Mouse (Mus musculus) retina, postnatal 7 days (tissue): ENCODE measurements around the gene Rbp1.

ENCODE experiments used
- DNase-seq: peaks from one replicate; pipeline ENCODE4 v3.0.0-alpha.2; 2012; ENCODE audit warnings: low read depth, low spot score

Gene Rbp1

GRCm38 (mm10) chr9:98422656-98423055 is at the start of gene Rbp1:
Gene Rbp1, plus strand, starts transcription at chr9:98422961.
- no peak for DNase-seq

- no peak for DNase-seq
Measured at GRCm38 (mm10) chr9:98373358-98373757, 49.4 kb upstream of the Rbp1 start.

- no peak for DNase-seq
Measured at GRCm38 (mm10) chr9:98374897-98375296, 47.9 kb upstream of the Rbp1 start.

GRCm38 (mm10) chr9:98375329-98376170 is 47.2 kb upstream of the Rbp1 start:
- no peak for DNase-seq

DNA sequence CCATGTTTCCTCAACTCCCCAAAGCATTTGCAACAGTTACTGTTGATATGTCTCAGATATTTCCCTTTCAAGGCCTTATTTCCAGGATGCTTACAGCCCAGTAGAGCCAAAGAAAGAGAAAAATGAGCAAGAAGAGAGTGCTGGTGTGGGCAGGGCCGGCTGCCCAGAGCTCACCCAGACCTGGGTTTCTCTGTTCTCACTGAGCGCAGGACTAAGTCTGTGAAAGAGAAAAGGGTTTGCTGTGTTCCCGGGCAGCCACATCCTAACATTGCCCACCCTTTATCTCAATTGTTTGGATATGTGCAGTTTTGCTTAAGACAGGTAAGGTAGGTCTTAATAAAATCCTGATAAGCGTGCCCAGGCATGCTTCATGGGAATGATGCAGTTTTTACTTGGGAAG is 43.0 kb upstream of the Rbp1 start:
- no peak for DNase-seq

DNA sequence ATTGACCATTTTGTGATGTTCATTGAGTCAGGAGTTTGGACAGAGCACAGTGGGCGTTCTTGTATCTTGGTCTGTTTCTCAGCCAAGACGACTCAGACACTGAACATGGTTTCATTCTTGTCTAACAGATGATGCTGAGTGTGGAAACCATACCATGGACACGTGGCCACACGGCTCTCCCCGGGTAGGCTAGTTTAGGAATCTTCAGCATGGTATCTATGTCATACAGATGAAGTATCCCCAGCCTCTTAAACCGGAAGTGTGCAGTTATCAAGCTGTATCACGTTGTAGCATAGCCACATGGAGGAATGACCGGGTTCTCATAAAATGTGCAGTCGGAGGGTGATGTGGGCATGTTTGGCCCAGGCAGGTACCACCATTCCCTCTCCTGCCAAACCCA is 42.2 kb upstream of the Rbp1 start:
- no peak for DNase-seq

DNA sequence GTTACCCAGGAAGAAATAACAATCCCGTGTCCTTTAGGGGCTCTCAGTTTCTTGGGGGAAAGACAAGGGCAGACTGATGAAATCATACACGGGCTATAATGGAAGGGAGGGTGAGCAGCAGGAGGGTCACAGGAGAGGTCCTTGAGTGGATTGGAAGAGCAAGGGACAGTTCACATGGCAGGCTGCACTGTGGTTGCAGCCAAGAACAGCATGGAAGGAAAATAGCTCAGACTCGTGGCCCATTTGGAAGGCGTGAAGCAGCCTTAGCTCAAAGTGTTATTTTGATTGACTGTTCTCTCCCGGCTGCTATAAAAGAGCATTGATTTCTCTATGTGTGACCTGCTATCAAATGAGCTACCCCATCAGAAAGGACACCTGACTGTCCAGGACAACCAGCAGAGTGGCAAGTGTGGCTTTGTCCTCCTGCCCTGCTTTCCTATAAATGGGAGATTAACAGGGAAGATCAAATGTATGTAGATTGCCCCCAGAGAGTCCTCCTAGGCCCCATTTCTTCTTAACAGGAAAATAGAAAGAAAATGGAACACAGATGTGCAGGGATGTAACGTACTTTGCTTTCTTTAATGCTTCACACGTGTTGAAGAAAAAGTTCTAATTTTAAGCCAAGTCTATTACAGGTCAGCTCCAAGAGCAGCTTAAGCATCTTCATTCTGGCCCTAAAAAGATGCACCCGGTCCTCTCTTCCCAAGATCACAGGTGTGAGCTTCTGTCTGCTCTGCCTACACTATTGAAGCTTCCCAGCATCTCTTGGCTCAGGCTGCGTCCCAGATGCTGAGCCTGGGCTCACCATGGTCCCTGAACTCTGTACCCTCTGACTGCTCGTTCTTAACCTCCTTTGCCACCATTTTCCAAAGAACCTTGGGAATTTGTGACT is 34.8 kb upstream of the Rbp1 start:
- DNase-seq, result no peak

DNA sequence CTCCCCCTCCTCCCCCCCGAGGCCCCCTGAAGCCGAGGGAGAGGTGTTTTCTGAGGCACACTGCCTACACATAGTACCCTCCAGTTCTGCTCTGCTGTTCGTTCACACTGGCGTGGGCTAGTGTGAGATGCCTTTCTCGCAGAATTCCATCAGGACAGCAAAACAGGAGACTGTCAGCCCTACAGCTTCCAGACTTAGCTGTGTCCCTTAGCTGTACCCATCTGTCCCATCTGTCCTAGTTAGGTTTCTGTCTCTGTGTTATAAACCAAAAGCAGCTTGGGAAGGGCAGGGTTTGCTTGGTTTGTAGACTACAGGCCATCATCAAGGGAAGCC is 34.2 kb upstream of the Rbp1 start:
- DNase-seq, result no peak

DNA sequence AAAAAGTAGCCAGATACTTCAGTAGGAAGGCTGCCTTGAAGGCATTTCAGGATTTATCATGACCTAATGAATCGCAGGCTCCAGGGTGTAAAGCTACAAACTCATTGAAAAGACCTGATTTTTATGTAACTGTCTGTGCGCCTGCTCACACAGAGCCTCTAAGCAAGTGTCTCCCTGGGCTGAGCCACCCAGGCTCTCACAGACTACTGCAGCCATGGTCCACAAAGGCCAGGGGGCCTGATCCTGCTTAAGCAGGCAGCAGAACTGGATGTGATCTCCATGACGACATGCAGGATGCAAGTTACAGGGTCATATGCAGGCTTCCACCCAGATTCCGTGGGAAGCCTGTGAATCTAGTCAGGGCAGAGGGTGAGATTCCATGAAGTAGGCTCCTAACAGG is 29.3 kb upstream of the Rbp1 start:
- DNase-seq, result no peak

DNA sequence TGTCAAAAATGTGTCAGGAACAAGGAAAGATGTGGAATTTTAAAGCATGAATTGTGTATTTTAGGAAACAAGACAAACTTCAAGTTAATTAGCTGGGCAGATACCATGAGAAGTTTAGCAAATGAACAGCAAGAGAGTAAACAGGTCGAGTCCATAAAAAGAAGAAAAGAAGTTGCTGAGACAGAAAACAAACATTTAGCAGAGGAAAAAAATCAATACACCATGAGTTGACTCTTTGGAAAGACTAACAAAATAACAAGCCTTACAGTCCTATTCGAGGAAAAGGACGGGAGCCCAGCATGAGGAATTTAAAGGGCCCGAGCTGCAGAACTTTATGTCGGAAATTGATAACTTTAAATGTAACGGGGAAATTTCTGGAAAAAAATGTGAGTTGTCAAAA is 25.6 kb upstream of the Rbp1 start:
- DNase-seq, result no peak

DNA sequence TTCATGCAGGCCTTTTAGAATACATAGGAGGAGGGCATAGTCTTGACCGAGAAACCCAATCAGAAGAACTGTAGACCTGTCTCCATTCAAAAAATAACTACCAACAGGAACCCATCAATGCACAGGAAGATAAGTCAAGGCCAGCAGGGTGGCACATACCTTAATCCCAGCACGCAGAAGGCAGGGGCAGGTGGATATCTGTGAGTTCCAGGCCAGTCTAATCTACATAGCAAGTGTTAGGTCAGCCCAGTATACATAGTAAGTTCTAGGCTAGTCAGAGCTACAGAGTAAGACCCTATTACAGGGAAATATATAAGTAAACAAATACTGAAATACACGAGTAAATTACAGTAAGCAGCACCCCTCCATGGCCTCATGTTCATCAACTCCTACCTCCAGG is 24.9 kb upstream of the Rbp1 start:
- no peak for DNase-seq

GRCm38 (mm10) chr9:98400185-98400894 is 22.4 kb upstream of the Rbp1 start:
- DNase-seq, result no peak

DNA sequence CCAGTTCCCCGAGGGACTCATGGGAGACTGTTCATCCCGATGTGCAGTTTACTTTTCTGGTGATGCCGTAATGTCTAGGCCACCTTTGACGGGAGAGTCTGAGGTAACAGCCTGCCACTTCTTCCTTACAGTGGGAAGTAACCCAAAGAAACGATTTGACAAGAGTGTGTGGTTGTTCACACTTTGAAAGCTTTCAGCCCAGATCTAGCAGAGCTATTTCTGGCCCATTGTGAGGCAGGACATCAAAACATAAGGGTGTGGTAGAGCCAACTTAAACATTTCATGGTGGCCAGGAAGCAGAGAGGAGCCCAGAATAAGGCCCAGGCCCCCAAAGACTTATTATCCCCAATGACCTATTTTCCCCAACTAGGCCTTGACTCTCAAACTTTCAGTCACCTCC is 21.1 kb upstream of the Rbp1 start:
- no peak for DNase-seq

GRCm38 (mm10) chr9:98407771-98408170 is 15.0 kb upstream of the Rbp1 start:
- DNase-seq, result no peak

GRCm38 (mm10) chr9:98409137-98409536 is 13.6 kb upstream of the Rbp1 start:
- DNase-seq, result peak; percentile 61

DNA sequence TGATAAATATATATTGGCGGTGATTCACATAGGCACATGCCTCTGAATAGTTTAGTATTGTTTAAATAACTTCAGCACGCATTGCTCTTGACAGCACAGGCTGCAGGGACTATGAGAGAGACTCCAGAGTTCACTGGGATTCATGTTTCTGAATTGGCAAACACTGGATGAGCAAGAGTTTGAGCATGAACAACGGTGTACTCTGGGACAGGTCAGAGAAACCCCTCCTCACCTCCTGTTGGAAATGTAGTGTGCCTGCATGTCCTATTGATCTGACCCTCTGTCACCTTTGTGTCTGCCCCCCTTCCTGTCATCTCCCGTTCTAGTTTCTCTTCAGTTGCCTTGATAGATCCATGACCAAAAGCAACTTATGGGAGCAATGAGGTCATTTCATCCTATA is 7.3 kb upstream of the Rbp1 start:
- DNase-seq, result no peak

DNA sequence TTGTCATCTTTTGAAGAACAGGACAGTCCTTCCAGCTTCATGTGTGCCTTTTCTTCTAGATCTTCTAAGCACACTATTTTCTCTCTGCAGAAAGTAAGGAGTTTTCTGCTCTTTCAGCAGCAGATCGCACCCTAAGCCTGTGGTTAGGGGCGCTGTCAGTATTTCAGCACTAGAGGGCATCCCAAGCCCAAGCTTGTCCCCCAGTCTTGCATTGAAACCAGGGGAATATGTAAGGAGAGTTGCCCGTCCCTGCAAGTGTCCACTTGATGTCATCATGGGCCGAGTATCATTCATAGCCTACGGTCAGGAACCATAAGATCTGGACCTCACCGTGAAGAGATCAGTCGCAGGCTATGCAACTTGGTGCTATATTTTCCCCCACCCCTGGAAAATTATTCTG is 4.8 kb upstream of the Rbp1 start:
- DNase-seq, result peak; percentile 14

DNA sequence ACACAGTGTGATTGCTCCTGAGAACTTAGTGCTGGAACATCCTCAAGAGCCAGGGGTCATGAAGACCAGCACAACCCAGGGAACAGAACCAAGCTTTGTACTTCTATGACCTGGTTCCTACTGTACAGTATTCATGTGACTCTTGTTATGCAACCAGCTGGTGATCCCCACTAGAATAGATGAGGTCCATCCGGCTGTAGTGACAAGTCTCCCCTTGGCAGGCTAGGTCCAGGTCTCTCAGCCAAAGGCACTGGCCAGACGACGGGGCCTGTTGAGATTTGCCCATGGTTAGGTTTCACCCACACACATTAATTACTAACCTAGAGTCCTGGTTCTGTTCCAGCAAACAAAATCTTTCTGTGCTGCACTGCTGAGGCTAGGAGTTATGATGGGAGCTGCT is 4.4 kb upstream of the Rbp1 start:
- no peak for DNase-seq

DNA sequence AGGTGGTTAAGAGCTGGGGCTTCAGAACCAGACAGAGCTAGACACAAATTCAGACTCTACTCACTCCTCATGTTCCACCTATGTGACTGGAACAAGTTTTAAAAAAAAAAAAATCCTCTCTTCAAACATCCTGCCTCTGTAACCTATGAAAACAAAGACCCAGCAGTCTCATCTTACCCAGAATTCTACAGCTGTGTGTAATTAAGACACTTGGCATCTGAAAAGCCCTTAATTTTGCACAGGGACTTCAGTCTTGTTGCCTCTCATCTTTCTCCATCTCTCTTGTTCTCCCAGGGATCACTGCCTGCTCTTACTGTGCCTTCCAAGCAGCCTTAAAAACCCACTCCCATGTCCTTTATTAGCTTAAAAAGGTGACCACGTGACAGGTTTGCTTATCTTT is 2.1 kb upstream of the Rbp1 start:
- no peak for DNase-seq

GRCm38 (mm10) chr9:98421903-98422302 is 858 bp upstream of the Rbp1 start:
- DNase-seq, result no peak

DNA sequence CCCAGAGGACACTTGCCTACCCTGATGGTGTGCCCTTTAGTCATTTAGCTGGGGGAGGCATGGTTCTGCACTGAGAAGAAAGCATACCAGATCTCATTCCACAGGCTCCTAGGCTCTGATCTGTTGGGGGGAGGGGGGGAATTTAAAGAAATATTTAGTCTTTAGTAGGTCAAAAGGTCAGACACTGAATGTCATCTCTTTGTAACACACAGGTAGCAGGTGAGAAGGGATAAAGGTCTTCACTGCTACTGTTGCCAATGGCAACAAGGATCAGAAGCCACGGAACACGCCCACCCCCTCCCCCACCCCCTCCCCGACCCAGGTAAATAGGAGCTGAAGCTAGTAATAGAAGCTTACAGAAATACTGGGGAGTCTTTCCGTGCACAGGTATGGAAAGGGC is 930 bp downstream of the Rbp1 start:
- no peak for DNase-seq

DNA sequence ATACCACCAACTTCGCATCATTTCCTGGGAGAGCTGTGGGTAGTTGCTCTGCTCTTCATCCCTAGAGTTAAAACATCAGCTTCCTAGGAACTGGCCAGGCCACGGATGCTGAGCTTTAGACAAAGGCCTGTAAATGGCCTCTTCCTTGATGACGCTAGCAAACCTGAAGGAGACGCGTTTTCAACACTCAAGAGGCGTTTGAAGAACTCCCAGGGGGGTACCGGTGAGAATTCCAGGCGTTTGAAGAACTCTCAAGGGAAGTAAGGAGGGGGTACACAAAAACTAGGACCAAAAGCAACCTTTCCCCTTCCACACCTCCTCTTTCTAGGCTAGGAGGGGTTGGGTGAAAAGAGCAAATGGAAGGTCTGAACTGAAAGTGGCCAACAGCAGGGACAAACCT is 1.5 kb downstream of the Rbp1 start:
- DNase-seq, result no peak
